Mouse (Mus musculus): ENCODE data around the gene Slc13a3. TPM values are rescaled to one million over a fixed set of nuclear protein-coding genes. Genes with fewer than 3 reads are reported as not detected.

Slc13a3 gene
- polyA plus RNA-seq, 1 experiment from 2014 or later = 0.90 TPM

GRCm38 (mm10) chr2:165484152-165484551 lies 11.1 kb upstream of the Slc13a3 start:
- TF ChIP-seq CTCF (IDR thresholded peaks at IDR 0.05) (no peak), EP300 (IDR thresholded peaks at IDR 0.05) (no peak)
- Histone ChIP-seq H3K27ac (ENCODE audit: low read length) (no peak overlapping the region), H3K9ac (replicated peaks; ENCODE audit: low read depth) (no peak overlapping the region), H3K4me2 (replicated peaks; ENCODE audit: low read depth, low read length) (no peak overlapping the region), H3K9me3 (ENCODE audit: low read length) (no peaks in the 10 kb centered on the region), H3K4me1 (ENCODE audit: insufficient read depth, low read depth, low read length) (no peaks in the 10 kb centered on the region), H3K36me3 (ENCODE audit: insufficient read depth, low read length) (no peaks in the 10 kb centered on the region), H3K4me3 (ENCODE audit: low read depth, low read length) (no peak overlapping the region), H3K27me3 (replicated peaks; ENCODE audit: insufficient read depth, low read length) (no peaks in the 10 kb centered on the region)
- ATAC-seq = peak; percentile 52
- DNase-seq (ENCODE audit: low spot score) = peak; percentile 61
- whole genome bisulfite sequencing = 34% methylated on average over 6 of the region's 6 CpGs

DNA sequence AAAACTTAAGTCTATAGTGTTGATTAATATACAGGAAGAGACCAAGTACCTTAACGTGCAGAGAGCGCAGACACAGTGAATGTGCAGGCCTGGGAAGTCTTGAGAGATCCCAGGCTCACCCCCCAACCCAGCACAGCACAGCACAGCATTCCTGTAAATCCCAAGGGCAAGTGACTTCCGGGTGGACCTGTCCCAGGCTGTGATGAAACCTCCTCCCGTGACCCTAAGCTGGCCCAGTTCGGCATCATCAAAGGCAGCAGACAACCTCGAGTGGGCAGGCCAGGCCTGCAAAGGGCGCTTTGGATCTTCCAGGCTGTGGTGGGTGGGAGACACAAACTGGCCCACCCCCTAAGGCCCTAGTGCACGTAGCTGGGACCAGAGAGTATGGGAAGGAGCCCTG lies 9.0 kb upstream of the Slc13a3 start:
- ATAC-seq = peak; percentile 24; the same call in 1 of the 2 replicates
- H3K36me3 ChIP-seq (ENCODE audit: insufficient read depth, low read length) = no peaks in the 10 kb centered on the region
- 46% methylated on average over 8 of the region's 8 CpGs for WGBS

GRCm38 (mm10) chr2:165475850-165476249 lies 2.8 kb upstream of the Slc13a3 start:
- TF ChIP-seq CTCF (IDR thresholded peaks at IDR 0.05) = no peak
- TF ChIP-seq EP300 (IDR thresholded peaks at IDR 0.05) = no peak
- ATAC-seq = no peak
- no peak overlapping the region for H3K27ac ChIP-seq (ENCODE audit: low read length)
- H3K36me3 ChIP-seq (ENCODE audit: insufficient read depth, low read length) = no peaks in the 10 kb centered on the region
- no peaks in the 10 kb centered on the region for H3K9me3 ChIP-seq (ENCODE audit: low read length)
- H3K4me2 ChIP-seq (replicated peaks; ENCODE audit: low read depth, low read length) = no peak overlapping the region
- WGBS = 55% methylated on average over 5 of the region's 5 CpGs
- H3K4me1 ChIP-seq (ENCODE audit: insufficient read depth, low read depth, low read length) = no peaks in the 10 kb centered on the region; the same call in 1 of the 2 replicates
- H3K4me3 ChIP-seq (ENCODE audit: low read depth, low read length) = no peak overlapping the region
- H3K27me3 ChIP-seq (replicated peaks; ENCODE audit: insufficient read depth, low read length) = no peaks in the 10 kb centered on the region; the same call in 1 of the 2 replicates
- H3K9ac ChIP-seq (replicated peaks; ENCODE audit: low read depth) = no peak overlapping the region
- DNase-seq (ENCODE audit: low spot score) = no peak

More for the DNA sequence above, 9.0 kb upstream of the Slc13a3 start:
- Histone ChIP-seq H3K4me1 (ENCODE audit: insufficient read depth, low read depth, low read length) (no peaks in the 10 kb centered on the region), H3K4me2 (replicated peaks; ENCODE audit: low read depth, low read length) (no peak overlapping the region), H3K9ac (replicated peaks; ENCODE audit: low read depth) (no peak overlapping the region), H3K27ac (ENCODE audit: low read length) (no peak overlapping the region), H3K27me3 (replicated peaks; ENCODE audit: insufficient read depth, low read length) (no peaks in the 10 kb centered on the region), H3K9me3 (ENCODE audit: low read length) (no peaks in the 10 kb centered on the region), H3K4me3 (ENCODE audit: low read depth, low read length) (no peak overlapping the region)
- DNase-seq (ENCODE audit: low spot score) = no peak
- TF ChIP-seq EP300 (IDR thresholded peaks at IDR 0.05) (no peak), CTCF (IDR thresholded peaks at IDR 0.05) (no peak)

GRCm38 (mm10) chr2:165475412-165475811 lies 2.4 kb upstream of the Slc13a3 start:
- H3K9ac ChIP-seq (replicated peaks; ENCODE audit: low read depth) = no peak overlapping the region
- 77% methylated on average over 7 of the region's 7 CpGs for WGBS
- ATAC-seq (no peak), DNase-seq (ENCODE audit: low spot score) (no peak)
- H3K4me3 ChIP-seq (ENCODE audit: low read depth, low read length) = no peak overlapping the region
- no peak overlapping the region for H3K27ac ChIP-seq (ENCODE audit: low read length)
- no peaks in the 10 kb centered on the region; the same call in 1 of the 2 replicates for H3K27me3 ChIP-seq (replicated peaks; ENCODE audit: insufficient read depth, low read length)
- TF ChIP-seq CTCF (IDR thresholded peaks at IDR 0.05) = no peak
- TF ChIP-seq EP300 (IDR thresholded peaks at IDR 0.05) = no peak
- no peaks in the 10 kb centered on the region; the same call in 1 of the 2 replicates for H3K4me1 ChIP-seq (ENCODE audit: insufficient read depth, low read depth, low read length)
- H3K9me3 ChIP-seq (ENCODE audit: low read length) = no peaks in the 10 kb centered on the region
- no peak overlapping the region for H3K4me2 ChIP-seq (replicated peaks; ENCODE audit: low read depth, low read length)
- H3K36me3 ChIP-seq (ENCODE audit: insufficient read depth, low read length) = no peaks in the 10 kb centered on the region

GRCm38 (mm10) chr2:165471943-165472342 lies 1.1 kb downstream of the Slc13a3 start:
- Histone ChIP-seq H3K27me3 (replicated peaks; ENCODE audit: insufficient read depth, low read length) (no peaks in the 10 kb centered on the region; the same call in 1 of the 2 replicates), H3K4me1 (ENCODE audit: insufficient read depth, low read depth, low read length) (no peaks in the 10 kb centered on the region; the same call in 1 of the 2 replicates), H3K36me3 (ENCODE audit: insufficient read depth, low read length) (no peaks in the 10 kb centered on the region), H3K4me2 (replicated peaks; ENCODE audit: low read depth, low read length) (no peak overlapping the region), H3K4me3 (ENCODE audit: low read depth, low read length) (no peak overlapping the region), H3K27ac (ENCODE audit: low read length) (no peak overlapping the region), H3K9me3 (ENCODE audit: low read length) (no peaks in the 10 kb centered on the region), H3K9ac (replicated peaks; ENCODE audit: low read depth) (no peak overlapping the region)
- TF ChIP-seq CTCF (IDR thresholded peaks at IDR 0.05) (no peak), EP300 (IDR thresholded peaks at IDR 0.05) (no peak)
- ATAC-seq (no peak), DNase-seq (ENCODE audit: low spot score) (no peak)
- WGBS = 56% methylated on average over 11 of the region's 11 CpGs

- WGBS = 22% methylated on average over 5 of the region's 5 CpGs
- H3K4me3 ChIP-seq (ENCODE audit: low read depth, low read length) = no peak overlapping the region
- ATAC-seq (no peak), DNase-seq (ENCODE audit: low spot score) (no peak)
- H3K36me3 ChIP-seq (ENCODE audit: insufficient read depth, low read length) = no peaks in the 10 kb centered on the region
- H3K9me3 ChIP-seq (ENCODE audit: low read length) = no peaks in the 10 kb centered on the region
- H3K27me3 ChIP-seq (replicated peaks; ENCODE audit: insufficient read depth, low read length) = no peaks in the 10 kb centered on the region; the same call in 1 of the 2 replicates
- H3K4me2 ChIP-seq (replicated peaks; ENCODE audit: low read depth, low read length) = no peak overlapping the region
- H3K27ac ChIP-seq (ENCODE audit: low read length) = no peak overlapping the region
- TF ChIP-seq CTCF (IDR thresholded peaks at IDR 0.05) (peak; percentile 53), EP300 (IDR thresholded peaks at IDR 0.05) (no peak)
- H3K4me1 ChIP-seq (ENCODE audit: insufficient read depth, low read depth, low read length) = no peaks in the 10 kb centered on the region; the same call in 1 of the 2 replicates
- H3K9ac ChIP-seq (replicated peaks; ENCODE audit: low read depth) = no peak overlapping the region
These were observed 2.9 kb downstream of the Slc13a3 start for GRCm38 (mm10) chr2:165470167-165470566.

Data from lung, postnatal 0 days (tissue).